Mouse (Mus musculus): ENCODE data around the gene Uox. TPM values are rescaled to one million over a fixed set of nuclear protein-coding genes. Genes with fewer than 3 reads are reported as not detected.

Uox gene
- total RNA-seq, 2 experiments from 2014 or later = not detected

- intact Hi-C loops (cut with DNase I; ENCODE audit: low total_unique reads) = no loop called here
- no peak for DNase-seq
Observed at GRCm38 (mm10) chr3:146616533-146617283, 46.5 kb downstream of the Uox start.

GRCm38 (mm10) chr3:146617946-146618345, 47.7 kb downstream of the Uox start:
- no peak for DNase-seq
- intact Hi-C loops (cut with DNase I; ENCODE audit: low total_unique reads) = no loop called here

- intact Hi-C loops (cut with DNase I; ENCODE audit: low total_unique reads) = no loop called here
Observed at GRCm38 (mm10) chr3:146618357-146618756, 48.1 kb downstream of the Uox start.

GRCm38 (mm10) chr3:146620101-146620500, 49.9 kb downstream of the Uox start:
- intact Hi-C loops (cut with DNase I; ENCODE audit: low total_unique reads) = no loop called here
- DNase-seq = no peak

More at GRCm38 (mm10) chr3:146618357-146618756, 48.1 kb downstream of the Uox start:
- DNase-seq = no peak

- DNase-seq = no peak
- intact Hi-C loops (cut with DNase I; ENCODE audit: low total_unique reads) = no loop called here
Observed at GRCm38 (mm10) chr3:146620555-146621249, 50.5 kb downstream of the Uox start.

- intact Hi-C loops (cut with DNase I; ENCODE audit: low total_unique reads) = no loop called here
- no peak for DNase-seq
Observed at GRCm38 (mm10) chr3:146621966-146622365, 51.7 kb downstream of the Uox start.

- intact Hi-C loops (cut with DNase I; ENCODE audit: low total_unique reads) = no loop called here
- no peak for DNase-seq
Observed at GRCm38 (mm10) chr3:146625766-146626165, 55.5 kb downstream of the Uox start.

- DNase-seq = no peak
- intact Hi-C loops (cut with DNase I; ENCODE audit: low total_unique reads) = no loop called here
Observed at GRCm38 (mm10) chr3:146628227-146628982, 58.2 kb downstream of the Uox start.

GRCm38 (mm10) chr3:146632506-146632905, 62.3 kb downstream of the Uox start:
- DNase-seq = no peak
- intact Hi-C loops (cut with DNase I; ENCODE audit: low total_unique reads) = no loop called here

GRCm38 (mm10) chr3:146641818-146642427, 71.7 kb downstream of the Uox start:
- intact Hi-C loops (cut with DNase I; ENCODE audit: low total_unique reads) = no loop called here
- peak; percentile 15 for DNase-seq

GRCm38 (mm10) chr3:146649311-146649894, 79.2 kb downstream of the Uox start:
- DNase-seq = no peak
- intact Hi-C loops (cut with DNase I; ENCODE audit: low total_unique reads) = no loop called here

GRCm38 (mm10) chr3:146650716-146651115, 80.5 kb downstream of the Uox start:
- no peak for DNase-seq
- intact Hi-C loops (cut with DNase I; ENCODE audit: low total_unique reads) = no loop called here

- intact Hi-C loops (cut with DNase I; ENCODE audit: low total_unique reads) = no loop called here
- DNase-seq = no peak
Observed at GRCm38 (mm10) chr3:146651217-146651616, 81.0 kb downstream of the Uox start, which contains the start of gene 4930503B20Rik. TSS of gene 4930503B20Rik (minus strand) at chr3:146651317.

- intact Hi-C loops (cut with DNase I; ENCODE audit: low total_unique reads) = no loop called here
- no peak for DNase-seq
Observed at GRCm38 (mm10) chr3:146652431-146652830, 82.2 kb downstream of the Uox start.

GRCm38 (mm10) chr3:146653692-146654091, 83.5 kb downstream of the Uox start:
- intact Hi-C loops (cut with DNase I; ENCODE audit: low total_unique reads) = no loop called here
- DNase-seq = no peak

GRCm38 (mm10) chr3:146655111-146655577, 84.9 kb downstream of the Uox start:
- intact Hi-C loops (cut with DNase I; ENCODE audit: low total_unique reads) = no loop called here
- no peak for DNase-seq

GRCm38 (mm10) chr3:146657433-146657832, 87.2 kb downstream of the Uox start:
- no peak for DNase-seq
- intact Hi-C loops (cut with DNase I; ENCODE audit: low total_unique reads) = no loop called here

GRCm38 (mm10) chr3:146658061-146658639, 87.9 kb downstream of the Uox start:
- DNase-seq = no peak
- intact Hi-C loops (cut with DNase I; ENCODE audit: low total_unique reads) = no loop called here

- DNase-seq = no peak
- intact Hi-C loops (cut with DNase I; ENCODE audit: low total_unique reads) = no loop called here
Observed at GRCm38 (mm10) chr3:146659321-146659720, 89.1 kb downstream of the Uox start.

Measured in gastrocnemius, postnatal 14 days (tissue).